Mouse (Mus musculus): Measurements from ENCODE around the gene Ptprj.

- TF ChIP-seq POLR2A (IDR thresholded peaks at IDR 0.05; ENCODE audit: control insufficient read depth, low read depth, low read length) (no peak), CTCF (IDR thresholded peaks at IDR 0.05; ENCODE audit: control insufficient read depth, insufficient read depth, insufficient replicate concordance, low read depth, low read length) (no peak)
These were observed 5.3 kb downstream of the Ptprj start for GRCm38 (mm10) chr2:90575116-90575515.
